Mouse (Mus musculus) frontal cortex, adult 2 months (tissue): ENCODE data around the gene Ntng2. TPM values are rescaled to one million over a fixed set of nuclear protein-coding genes. Genes with fewer than 3 reads are reported as not detected.

Source experiments
- DNase-seq, 2 experiments: peaks; one replicate each; pipeline ENCODE4 v3.0.0; 2022; ENCODE audit warnings: low spot score in 1 of 2; ENCODE audit errors: extremely low spot score in 1 of 2
- polyA plus RNA-seq: library from polyadenylated mRNA; depleted of rRNA; stranded (reverse); fragments of >200 nt; gene quantifications from 2 replicates; pipeline ENCODE4 v1.2.3, GENCODE M21; 2012; rRNA removed

The Ntng2 gene
- polyA plus RNA-seq, 1 experiment = 47.4 TPM

- DNase-seq = no peak
Measured at GRCm38 (mm10) chr2:29193819-29194546, 58.8 kb downstream of the Ntng2 start.

- DNase-seq = no peak
Measured at GRCm38 (mm10) chr2:29192629-29193278, 60.1 kb downstream of the Ntng2 start.

- DNase-seq = no peak
Measured at GRCm38 (mm10) chr2:29191216-29192215, 61.3 kb downstream of the Ntng2 start.

- DNase-seq = no peak
Measured at GRCm38 (mm10) chr2:29190392-29190791, 62.4 kb downstream of the Ntng2 start.

- DNase-seq = no peak
Measured at GRCm38 (mm10) chr2:29186209-29186608, 66.6 kb downstream of the Ntng2 start.

- no peak for DNase-seq
Measured at GRCm38 (mm10) chr2:29183266-29183924, 69.4 kb downstream of the Ntng2 start.

GRCm38 (mm10) chr2:29181111-29181510 is 71.7 kb downstream of the Ntng2 start:
- DNase-seq = no peak

GRCm38 (mm10) chr2:29179810-29180209 is 73.0 kb downstream of the Ntng2 start:
- no peak for DNase-seq

- no peak for DNase-seq
Measured at GRCm38 (mm10) chr2:29174887-29175286, 77.9 kb downstream of the Ntng2 start.

GRCm38 (mm10) chr2:29168067-29168466 is 84.7 kb downstream of the Ntng2 start:
- no peak for DNase-seq

GRCm38 (mm10) chr2:29151941-29152340 is 100.9 kb downstream of the Ntng2 start:
- DNase-seq = no peak

Other genes with a start within 250 kb of the Ntng2 start
- gene Cfap77, start 197.9 kb downstream of the Ntng2 start, polyA plus RNA-seq = 0.14 and 0.17 TPM in 2 replicates
- 11.3 and 16.5 TPM in 2 replicates for gene Ttf1, start 192.7 kb downstream of the Ntng2 start, polyA plus RNA-seq
- gene Setx, start 128.8 kb downstream of the Ntng2 start, polyA plus RNA-seq = 13.4 and 14.8 TPM in 2 replicates
- gene Med27, start 93.8 kb upstream of the Ntng2 start, polyA plus RNA-seq = 41.7 and 47.5 TPM in 2 replicates